Comparison of ENCODE assay signal across 17 mouse cellular contexts in the genomic region with DNA sequence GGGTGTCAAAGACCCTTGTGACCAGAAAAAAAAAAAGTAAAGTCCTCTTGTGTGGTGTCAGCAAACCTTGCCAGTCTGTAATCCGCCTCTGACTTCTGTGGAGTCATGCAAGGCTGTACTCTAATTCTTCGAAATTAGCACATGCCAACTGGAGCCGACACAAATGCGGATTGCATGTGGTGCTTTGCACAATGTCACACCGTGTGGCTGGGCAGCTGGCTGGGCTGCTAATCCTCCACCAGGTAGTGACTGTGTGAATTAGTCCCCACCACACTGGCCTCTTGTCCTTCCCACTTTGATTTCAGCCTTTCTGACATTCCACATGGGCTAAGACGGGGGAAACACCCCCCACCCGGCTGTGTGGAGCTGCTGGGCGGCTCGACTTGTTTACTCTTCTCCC. TPM values are rescaled to one million over a fixed set of nuclear protein-coding genes. Genes with fewer than 3 reads are reported as not detected.
A peak's percentile ranks its signal among the peaks of the same experiment; 100 is the strongest.
DNase-seq lines count a peak whose midpoint lies in the region; ATAC-seq and TF ChIP-seq lines count a peak whose summit lies in the region.
"Had no signal": no experiment of that assay in that cellular context is flagged by ENCODE, and none has a peak within 500 bp of the region (broad histone marks: within the 10 kb centered on the region; RNA-seq: fewer than 3 reads in every experiment).

No protein-coding gene starts in this region.

- peak overlapping the region; percentile 31; the same call in 1 of the 2 replicates for H3K9ac ChIP-seq in kidney, embryonic 16.5 days (replicated peaks; ENCODE audit: low read length)
- 0 out of 2 replicates have a peak overlapping the region, but pooled peaks have one; percentile 3 for H3K9ac ChIP-seq in limb, embryonic 12.5 days (replicated peaks)
- H3K9ac ChIP-seq: liver, embryonic 13.5 days had no signal

- H3K27me3 ChIP-seq in kidney, embryonic 16.5 days (ENCODE audit: insufficient read depth, low read length): no peaks in the 10 kb centered on the region
- no peaks in the 10 kb centered on the region for H3K27me3 ChIP-seq in limb, embryonic 12.5 days

- peaks cover 20% of the 10 kb centered on the region for H3K4me1 ChIP-seq in kidney, embryonic 16.5 days (ENCODE audit: insufficient read depth, low read length)
- peaks cover 50% of the 10 kb centered on the region for H3K4me1 ChIP-seq in limb, embryonic 12.5 days (replicated peaks)

- H3K9me3 ChIP-seq in kidney, embryonic 16.5 days (ENCODE audit: low read length): no peaks in the 10 kb centered on the region
- H3K9me3 ChIP-seq in limb, embryonic 12.5 days: no peaks in the 10 kb centered on the region
- H3K9me3 ChIP-seq: liver, embryonic 13.5 days had no signal

- DNase-seq in adrenal gland, postnatal 14 days: peak; percentile 44
- no peak for DNase-seq in adrenal gland, adult 2 months
- no peak for DNase-seq in kidney, adult 11 months
- DNase-seq in brain, embryonic 14.5 days (ENCODE audit: low read depth): peak; percentile 68
- no peak for DNase-seq in c-Kit-positive CD71-positive TER-119-positive erythroid progenitor cells, embryonic 14.5 days (ENCODE audit: low spot score)
- no peak for DNase-seq in lung, postnatal 14 days
- DNase-seq: cerebellum, adult 8-10 months; embryo, embryonic 11 days; kidney, postnatal 36 days; liver, embryonic 13.5 days had no signal

- H3K36me3 ChIP-seq in kidney, embryonic 16.5 days (ENCODE audit: insufficient read depth, low read length): no peaks in the 10 kb centered on the region
- H3K36me3 ChIP-seq in limb, embryonic 12.5 days: peaks cover 22% of the 10 kb centered on the region
- H3K36me3 ChIP-seq: liver, embryonic 13.5 days had no signal

- no peak for ATAC-seq in kidney, embryonic 16.5 days (ENCODE audit: low FRiP score, low TSS enrichment)
- no peak for ATAC-seq in limb, embryonic 12.5 days (ENCODE audit: insufficient number of reproducible peaks, insufficient read depth, low FRiP score, low TSS enrichment, low read depth)
- ATAC-seq: intestine, postnatal 0 days had no signal

- H3K27ac ChIP-seq in kidney, embryonic 16.5 days (ENCODE audit: low read length): no peak overlapping the region
- H3K27ac ChIP-seq in limb, embryonic 12.5 days: 0 out of 2 replicates have a peak overlapping the region, but pooled peaks have one; percentile 56
- H3K27ac ChIP-seq: left cerebral cortex, adult 2 months; liver, embryonic 13.5 days had no signal

- H3K4me2 ChIP-seq in kidney, embryonic 16.5 days (replicated peaks; ENCODE audit: low read depth, low read length): no peak overlapping the region
- H3K4me2 ChIP-seq in limb, embryonic 12.5 days: peak overlapping the region; percentile 35
- H3K4me2 ChIP-seq: liver, embryonic 13.5 days had no signal

- H3K4me3 ChIP-seq in kidney, embryonic 16.5 days (ENCODE audit: low read length): no peak overlapping the region
- 0 out of 2 replicates have a peak overlapping the region, but pooled peaks have one; percentile 7 for H3K4me3 ChIP-seq in limb, embryonic 12.5 days (replicated peaks)
- H3K4me3 ChIP-seq: left cerebral cortex, adult 2 months; liver, embryonic 13.5 days had no signal

- no peak for TF ChIP-seq POLR2A in brain, embryonic 14.5 days (IDR thresholded peaks at IDR 0.05; ENCODE audit: borderline replicate concordance, extremely low read depth, insufficient read depth, insufficient read length, poor library complexity, severe bottlenecking)

- WGBS in kidney, embryonic 16.5 days: 50% methylated on average over 9 of the region's 9 CpGs
- WGBS in limb, embryonic 12.5 days: 34% methylated on average over 9 of the region's 9 CpGs

- no peak for TF ChIP-seq CTCF in brain, embryonic 14.5 days (IDR thresholded peaks at IDR 0.05; ENCODE audit: borderline replicate concordance, extremely low read depth, insufficient read depth, insufficient read length)

RNA-seq across cellular contexts. Expression of gene Wfikkn2, which starts 6.1 kb away (rescaled TPM):
- total RNA-seq in adrenal gland, postnatal 14 days (2021): 0.63 and 0.68 TPM in 2 replicates
- total RNA-seq in adrenal gland, adult 2 months (2021): 1 to 10 TPM in 1 of 2 experiments, under 1 TPM in 1; 0.55 to 1.3 TPM
- 0.32 and 0.52 TPM in 2 replicates for polyA plus RNA-seq in adrenal gland, adult 2 months (2012; rRNA removed)
- polyA plus RNA-seq in kidney, embryonic 16.5 days (2015; fragmentation: Nextera tagmentation; extraction: Ambion mirVana): 2.2 and 3.1 TPM in 2 replicates
- polyA plus RNA-seq in brain, embryonic 14.5 days (2012; rRNA removed): 6.8 and 9.4 TPM in 2 replicates
- 20.6 and 22.6 TPM in 2 replicates for polyA plus RNA-seq in limb, embryonic 12.5 days (2016; fragmentation: Nextera tagmentation; extraction: Ambion mirVana)
- total RNA-seq: granulocyte monocyte progenitor cell, adult 5-6 weeks had no signal

RNA-seq across cellular contexts. Expression of gene Tob1, which starts 28.5 kb away (rescaled TPM):
- total RNA-seq in adrenal gland, postnatal 14 days (2021): 158 and 199 TPM in 2 replicates
- 100 to 1,000 TPM; 208 to 296 TPM for total RNA-seq in adrenal gland, adult 2 months (2021)
- polyA plus RNA-seq in adrenal gland, adult 2 months (2012; rRNA removed): 332 and 340 TPM in 2 replicates
- 31.9 and 36.1 TPM in 2 replicates for polyA plus RNA-seq in kidney, embryonic 16.5 days (2015; fragmentation: Nextera tagmentation; extraction: Ambion mirVana)
- 29.6 and 29.9 TPM in 2 replicates for polyA plus RNA-seq in brain, embryonic 14.5 days (2012; rRNA removed)
- 36.8 and 37.1 TPM in 2 replicates for polyA plus RNA-seq in limb, embryonic 12.5 days (2016; fragmentation: Nextera tagmentation; extraction: Ambion mirVana)

RNA-seq across cellular contexts. Expression of gene Gm21885, which starts 42.0 kb away (rescaled TPM):
- total RNA-seq in adrenal gland, postnatal 14 days (2021): not detected in 2 replicates
- not detected for total RNA-seq in adrenal gland, adult 2 months (2021)
- polyA plus RNA-seq in adrenal gland, adult 2 months (2012; rRNA removed): not detected in 2 replicates
- not detected in 2 replicates for polyA plus RNA-seq in kidney, embryonic 16.5 days (2015; fragmentation: Nextera tagmentation; extraction: Ambion mirVana)
- polyA plus RNA-seq in brain, embryonic 14.5 days (2012; rRNA removed): not detected in 2 replicates
- not detected in 2 replicates for polyA plus RNA-seq in limb, embryonic 12.5 days (2016; fragmentation: Nextera tagmentation; extraction: Ambion mirVana)
- total RNA-seq: granulocyte monocyte progenitor cell, adult 5-6 weeks; left cerebral cortex, adult 2 months had no signal
- polyA plus RNA-seq: heart, embryonic 16.5 days; liver, embryonic 13.5 days; testis, adult 2 months had no signal

Comparison
In these comparisons a context has a peak if more than half of its experiments do, and no peak if none do; other contexts are left out.
1. DNase-seq: peak in adrenal gland, postnatal 14 days (single experiment) and brain, embryonic 14.5 days (single experiment); none in adrenal gland, adult 2 months (single experiment), kidney, adult 11 months (single experiment), c-Kit-positive CD71-positive TER-119-positive erythroid progenitor cells, embryonic 14.5 days (single experiment) and lung, postnatal 14 days (single experiment).